ENCODE assay signal across 8 mouse cellular contexts in genomic region chr2:158652985-158653384, GRCm38 (mm10). TPM values are rescaled to one million over a fixed set of nuclear protein-coding genes. Genes with fewer than 3 reads are reported as not detected.
A peak's percentile ranks its signal among the peaks of the same experiment; 100 is the strongest.
DNase-seq lines count a peak whose midpoint lies in the region; ATAC-seq and TF ChIP-seq lines count a peak whose summit lies in the region.

No protein-coding gene starts in this region.

- 3% methylated on average over 4 of the region's 4 CpGs for WGBS in kidney, embryonic 14.5 days
- WGBS in liver, adult 2 months: 9% methylated on average over 4 of the region's 4 CpGs
- WGBS in neural tube, embryonic 11.5 days: 11% methylated on average over 4 of the region's 4 CpGs

- peak; percentile 80 for DNase-seq in A20 (ENCODE audit: low read depth, low spot score)
- peak; percentile 53 for DNase-seq in adrenal gland, adult 8-10 months
- DNase-seq in embryo, embryonic 11.5 days (ENCODE audit: low read depth, low spot score): peak; percentile 62
- DNase-seq in gastrocnemius, postnatal 36 days: peak; percentile 47 to 57
- peak; percentile 51 for DNase-seq in liver, adult 2 months (ENCODE audit: extremely low read depth, low read depth, low spot score)
- peak; percentile 78 for DNase-seq in neural tube, embryonic 11.5 days (ENCODE audit: low spot score)
- peak; percentile 90 for DNase-seq in splenic B cell, adult 2 months (ENCODE audit: low read depth, low spot score)

- peak; percentile 66; the same call in 1 of the 2 replicates for ATAC-seq in kidney, embryonic 14.5 days (ENCODE audit: low FRiP score, low TSS enrichment)
- ATAC-seq in neural tube, embryonic 11.5 days (ENCODE audit: insufficient read depth, low FRiP score, low TSS enrichment): no peak

- no peak overlapping the region for H3K4me3 ChIP-seq in kidney, embryonic 14.5 days (ENCODE audit: low read length)
- H3K4me3 ChIP-seq in liver, adult 2 months (ENCODE audit: insufficient read depth, low read depth, low read length): no peak overlapping the region
- H3K4me3 ChIP-seq in neural tube, embryonic 11.5 days (ENCODE audit: low read depth, low read length): no peak overlapping the region

- TF ChIP-seq POLR2A in liver, adult 2 months (IDR thresholded peaks at IDR 0.05; ENCODE audit: extremely low read depth, insufficient read depth, low read length): no peak

- no peaks in the 10 kb centered on the region for H3K4me1 ChIP-seq in kidney, embryonic 14.5 days (ENCODE audit: control insufficient read depth, insufficient read depth, low read length)
- no peaks in the 10 kb centered on the region for H3K4me1 ChIP-seq in liver, adult 2 months (ENCODE audit: control insufficient read depth, insufficient read depth, low read length)
- H3K4me1 ChIP-seq in neural tube, embryonic 11.5 days (ENCODE audit: control insufficient read depth, insufficient read depth, low read length): no peaks in the 10 kb centered on the region

- no peaks in the 10 kb centered on the region for H3K79me2 ChIP-seq in liver, adult 2 months (ENCODE audit: control insufficient read depth, insufficient read depth, low read length)

- H3K9me3 ChIP-seq in kidney, embryonic 14.5 days (ENCODE audit: control insufficient read depth, low read length): no peaks in the 10 kb centered on the region
- H3K9me3 ChIP-seq in neural tube, embryonic 11.5 days (ENCODE audit: control insufficient read depth, low read length): no peaks in the 10 kb centered on the region

- no peak overlapping the region for H3K9ac ChIP-seq in kidney, embryonic 14.5 days (ENCODE audit: low read depth, low read length)
- H3K9ac ChIP-seq in liver, adult 2 months (ENCODE audit: low read depth, low read length): no peak overlapping the region
- no peak overlapping the region for H3K9ac ChIP-seq in neural tube, embryonic 11.5 days (ENCODE audit: low read length)

- TF ChIP-seq CTCF in liver, adult 2 months (IDR thresholded peaks at IDR 0.05; ENCODE audit: low read depth, low read length): peak; percentile 91

- intact Hi-C loops in gastrocnemius, postnatal 36 days (cut with DNase I): no loop called here

- H3K27me3 ChIP-seq in kidney, embryonic 14.5 days (ENCODE audit: control insufficient read depth, insufficient read depth, low read length): no peaks in the 10 kb centered on the region
- H3K27me3 ChIP-seq in liver, adult 2 months (ENCODE audit: control insufficient read depth, insufficient read depth, low read length): no peaks in the 10 kb centered on the region
- H3K27me3 ChIP-seq in neural tube, embryonic 11.5 days (ENCODE audit: control insufficient read depth, insufficient read depth, low read length): no peaks in the 10 kb centered on the region; the same call in 1 of the 2 replicates
- H3K27me3 ChIP-seq in splenic B cell, adult 2 months (ENCODE audit: control insufficient read depth, insufficient read depth, low read length, poor library complexity, severe bottlenecking): no peaks in the 10 kb centered on the region

- no peak overlapping the region for H3K4me2 ChIP-seq in kidney, embryonic 14.5 days (replicated peaks; ENCODE audit: low read depth, low read length)
- no peak overlapping the region for H3K4me2 ChIP-seq in neural tube, embryonic 11.5 days (ENCODE audit: low read depth)

- no peak overlapping the region for H3K27ac ChIP-seq in kidney, embryonic 14.5 days (ENCODE audit: low read depth, low read length)
- no peak overlapping the region for H3K27ac ChIP-seq in liver, adult 2 months (replicated peaks; ENCODE audit: insufficient read depth, low read depth, low read length)
- H3K27ac ChIP-seq in neural tube, embryonic 11.5 days (ENCODE audit: low read depth, low read length): no peak overlapping the region

- no peaks in the 10 kb centered on the region for H3K36me3 ChIP-seq in kidney, embryonic 14.5 days (ENCODE audit: control insufficient read depth, insufficient read depth, low read length)
- no peaks in the 10 kb centered on the region for H3K36me3 ChIP-seq in liver, adult 2 months (ENCODE audit: control insufficient read depth, insufficient read depth, low read length)
- no peaks in the 10 kb centered on the region for H3K36me3 ChIP-seq in neural tube, embryonic 11.5 days (ENCODE audit: control insufficient read depth, insufficient read depth, low read length)
- H3K36me3 ChIP-seq in splenic B cell, adult 2 months (ENCODE audit: control insufficient read depth, insufficient read depth, low read length, poor library complexity, severe bottlenecking): no peaks in the 10 kb centered on the region

RNA-seq across cellular contexts. Expression of gene Ppp1r16b, which starts 12.2 kb away (rescaled TPM):
- 10 to 100 TPM in 3 of 4 experiments, 1 to 10 TPM in 1; 9.9 to 13.8 (median 11.1) TPM for total RNA-seq in adrenal gland, adult 8-10 months (2022)
- total RNA-seq in gastrocnemius, postnatal 36 days (2021): 1 to 10 TPM; 3.5 to 3.6 TPM
- 16.6 and 17.3 TPM in 2 replicates for polyA plus RNA-seq in kidney, embryonic 14.5 days (2014; fragmentation: Nextera tagmentation; extraction: Ambion mirVana)
- 2.4 and 3.4 TPM in 2 replicates for total RNA-seq in liver, adult 2 months (2014; rRNA removed)
- 0.70 and 0.99 TPM in 2 replicates for polyA plus RNA-seq in liver, adult 2 months (2012; rRNA removed)
- polyA plus RNA-seq in neural tube, embryonic 11.5 days (2014; fragmentation: Nextera tagmentation; extraction: Ambion mirVana): 3.9 and 4.0 TPM in 2 replicates

RNA-seq across cellular contexts. Expression of gene Actr5, which starts 28.3 kb away (rescaled TPM):
- total RNA-seq in adrenal gland, adult 8-10 months (2022): 10 to 100 TPM; 13.2 to 19.7 (median 14.6) TPM
- 1 to 10 TPM; 2.4 to 3.6 TPM for total RNA-seq in gastrocnemius, postnatal 36 days (2021)
- 13.2 and 15.6 TPM in 2 replicates for polyA plus RNA-seq in kidney, embryonic 14.5 days (2014; fragmentation: Nextera tagmentation; extraction: Ambion mirVana)
- 6.3 and 6.9 TPM in 2 replicates for total RNA-seq in liver, adult 2 months (2014; rRNA removed)
- polyA plus RNA-seq in liver, adult 2 months (2012; rRNA removed): 3.4 and 4.6 TPM in 2 replicates
- 15.1 and 16.6 TPM in 2 replicates for polyA plus RNA-seq in neural tube, embryonic 11.5 days (2014; fragmentation: Nextera tagmentation; extraction: Ambion mirVana)

RNA-seq across cellular contexts. Expression of gene Slc32a1, which starts 42.4 kb away (rescaled TPM):
- under 1 TPM in 2 of 4 experiments, not detected in 2; 0.11 to 0.17 TPM for total RNA-seq in adrenal gland, adult 8-10 months (2022)
- not detected for total RNA-seq in gastrocnemius, postnatal 36 days (2021)
- 0.09 and 0.16 TPM in 2 replicates for polyA plus RNA-seq in kidney, embryonic 14.5 days (2014; fragmentation: Nextera tagmentation; extraction: Ambion mirVana)
- not detected in 2 replicates for total RNA-seq in liver, adult 2 months (2014; rRNA removed)
- not detected in 2 replicates for polyA plus RNA-seq in liver, adult 2 months (2012; rRNA removed)
- polyA plus RNA-seq in neural tube, embryonic 11.5 days (2014; fragmentation: Nextera tagmentation; extraction: Ambion mirVana): 1.6 and 2.4 TPM in 2 replicates
